ENCODE assay signal across 23 mouse cellular contexts in the genomic region with DNA sequence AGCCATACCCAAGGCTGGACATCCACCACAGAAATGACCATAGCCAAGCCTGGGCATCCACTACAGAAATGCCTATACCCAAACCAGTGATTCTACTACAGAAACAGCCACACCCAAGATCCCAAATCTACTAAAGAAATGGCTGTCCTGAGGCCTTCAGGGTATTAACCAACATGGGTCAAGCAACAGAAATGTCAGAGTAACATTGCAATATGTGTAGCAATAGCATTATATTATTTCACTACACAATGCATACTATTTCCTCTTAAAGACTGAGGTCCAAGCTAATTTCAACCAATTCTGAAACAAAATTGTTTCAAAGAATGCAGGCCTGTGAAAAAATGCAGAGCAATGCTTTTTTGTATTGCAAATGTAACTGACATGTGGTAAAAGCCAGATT.
DNase-seq lines count a peak whose midpoint lies in the region; ATAC-seq and TF ChIP-seq lines count a peak whose summit lies in the region.
"Had no signal": no experiment of that assay in that cellular context is flagged by ENCODE, and none has a peak within 500 bp of the region (broad histone marks: within the 10 kb centered on the region; RNA-seq: fewer than 3 reads in every experiment).

No protein-coding gene starts in this region.

- H3K9ac ChIP-seq in lung, postnatal 0 days (replicated peaks; ENCODE audit: low read depth), result no peak overlapping the region
- H3K9ac ChIP-seq: embryonic facial prominence, embryonic 12.5 days; forebrain, embryonic 13.5 days; forebrain, embryonic 15.5 days had no signal

- no peaks in the 10 kb centered on the region for H3K9me3 ChIP-seq in lung, postnatal 0 days (ENCODE audit: low read length)
- H3K9me3 ChIP-seq: embryonic facial prominence, embryonic 10.5 days; embryonic facial prominence, embryonic 12.5 days; forebrain, embryonic 13.5 days; forebrain, embryonic 15.5 days; G1E had no signal

- H3K4me1 ChIP-seq in lung, postnatal 0 days (ENCODE audit: insufficient read depth, low read depth, low read length), result no peaks in the 10 kb centered on the region
- H3K4me1 ChIP-seq: embryonic facial prominence, embryonic 12.5 days; forebrain, embryonic 13.5 days; forebrain, embryonic 15.5 days had no signal

- no peak for TF ChIP-seq EP300 in lung, postnatal 0 days (IDR thresholded peaks at IDR 0.05)

- no peaks in the 10 kb centered on the region for H3K27me3 ChIP-seq in lung, postnatal 0 days (replicated peaks; ENCODE audit: insufficient read depth, low read length)
- H3K27me3 ChIP-seq: CH12.LX; embryonic facial prominence, embryonic 12.5 days; forebrain, embryonic 13.5 days; forebrain, embryonic 15.5 days; Patski had no signal

- DNase-seq in heart, adult 11 months, result peak; percentile 63
- no peak for DNase-seq in heart, adult 18-20 months
- DNase-seq in lung, postnatal 0 days (ENCODE audit: low spot score), result peak; percentile 7
- no peak for DNase-seq in lung, postnatal 25 days (ENCODE audit: low spot score)
- DNase-seq in right cerebral cortex, postnatal 25 days, result no peak
- DNase-seq: adrenal gland, adult 8-10 months; adrenal gland, postnatal 14 days; adrenal gland, postnatal 36 days; B cell, adult 2 months; cerebellum, adult 11-12 months; cerebellum, adult 2 months; cerebellum, adult 9-10 months; cerebellum, postnatal 10 days; cerebellum, postnatal 25 days had no signal

- H3K4me2 ChIP-seq in lung, postnatal 0 days (replicated peaks; ENCODE audit: low read depth, low read length), result no peak overlapping the region
- H3K4me2 ChIP-seq: embryonic facial prominence, embryonic 12.5 days; forebrain, embryonic 13.5 days; forebrain, embryonic 15.5 days had no signal

- no peaks in the 10 kb centered on the region for H3K36me3 ChIP-seq in lung, postnatal 0 days (ENCODE audit: insufficient read depth, low read length)
- H3K36me3 ChIP-seq: embryonic facial prominence, embryonic 10.5 days; embryonic facial prominence, embryonic 12.5 days; forebrain, embryonic 15.5 days; G1E had no signal

- no peak for TF ChIP-seq CTCF in lung, postnatal 0 days (IDR thresholded peaks at IDR 0.05)

- H3K27ac ChIP-seq in lung, postnatal 0 days (ENCODE audit: low read length), result no peak overlapping the region
- H3K27ac ChIP-seq: embryonic facial prominence, embryonic 10.5 days; embryonic facial prominence, embryonic 12.5 days; forebrain, embryonic 13.5 days; forebrain, embryonic 15.5 days had no signal

- ATAC-seq in lung, postnatal 0 days, result no peak
- ATAC-seq: activated CD4-positive, CD25-positive, alpha-beta regulatory T cell, adult 4 months; CD4-positive, CD25-positive, alpha-beta regulatory T cell, adult 4 months; forebrain, embryonic 13.5 days; forebrain, embryonic 15.5 days; Patski had no signal

- H3K4me3 ChIP-seq in lung, postnatal 0 days (ENCODE audit: low read depth, low read length), result no peak overlapping the region
- H3K4me3 ChIP-seq: embryonic facial prominence, embryonic 10.5 days; embryonic facial prominence, embryonic 12.5 days; forebrain, embryonic 13.5 days; forebrain, embryonic 15.5 days had no signal

Comparison
In these comparisons a context has a peak if more than half of its experiments do, and no peak if none do; other contexts are left out.
1. DNase-seq: peak in heart, adult 11 months (single experiment) and lung, postnatal 0 days (single experiment); none in heart, adult 18-20 months (0 of 2), lung, postnatal 25 days (single experiment) and right cerebral cortex, postnatal 25 days (single experiment).